Mouse (Mus musculus): Measurements from ENCODE around the gene Pomt2.
"Not testable (repeated sequence)": the region's sequence is repeated elsewhere in the genome, so short reads cannot be mapped to it uniquely, and the experiment has no call there.

Gene Pomt2

DNA sequence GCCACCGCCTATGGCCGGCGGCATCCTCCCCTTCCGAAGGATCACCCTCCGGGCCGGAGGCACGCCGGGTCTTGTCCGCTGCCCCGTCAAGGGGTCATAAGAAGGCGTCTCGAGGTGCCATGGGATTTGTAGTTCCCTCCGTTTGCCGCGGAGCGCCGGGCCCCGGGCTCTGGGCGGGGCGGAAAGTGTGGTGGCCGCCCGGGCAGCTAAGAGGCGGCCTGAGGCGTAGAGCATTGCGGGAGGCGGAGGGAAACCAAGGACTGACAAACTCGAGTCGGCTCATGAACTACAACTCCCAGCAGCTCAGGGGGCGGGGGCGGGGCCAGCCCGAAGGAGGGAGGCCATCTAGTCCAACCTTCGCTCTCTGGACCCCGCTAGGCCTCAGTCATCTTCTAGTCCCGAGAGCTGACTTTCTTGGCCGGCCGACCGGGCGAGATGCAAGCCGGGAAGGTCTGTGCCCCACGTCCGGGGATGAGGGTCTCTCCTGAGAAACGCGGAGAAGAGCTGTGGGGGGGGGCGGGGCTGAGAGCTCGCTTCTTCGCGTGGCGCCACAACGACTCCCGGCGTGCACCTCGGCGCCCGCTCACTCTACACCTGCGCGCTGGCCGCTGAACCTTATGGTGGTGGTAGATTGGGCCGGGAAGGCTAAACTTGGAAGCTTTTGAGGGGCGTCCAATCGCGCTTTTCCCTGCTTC, at the start of gene Pomt2:
Gene Pomt2 (minus strand): TSS at position 574 of the 695 bp plus-strand sequence.
- peak; percentile 92 for DNase-seq

DNA sequence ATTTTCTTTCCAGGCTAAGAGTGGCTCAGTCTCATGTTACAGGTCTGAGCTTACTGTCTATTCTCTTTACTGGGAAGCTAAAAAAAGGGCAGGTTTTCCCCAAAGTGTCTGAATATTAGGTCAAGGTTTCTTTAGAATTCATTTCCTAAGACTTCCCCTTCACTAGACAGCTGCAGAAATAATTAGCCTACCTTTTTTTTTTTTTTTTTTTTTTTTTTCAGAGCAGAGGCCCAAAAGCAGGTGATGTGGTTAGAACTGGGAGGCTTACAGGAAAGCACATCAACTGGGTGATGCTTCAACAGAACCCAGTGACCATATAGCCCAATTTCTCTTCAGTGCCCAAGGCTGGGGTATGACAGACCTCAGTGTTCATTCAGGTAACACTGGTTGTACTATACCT, 48.5 kb upstream of the Pomt2 start:
- no peak for DNase-seq

DNA sequence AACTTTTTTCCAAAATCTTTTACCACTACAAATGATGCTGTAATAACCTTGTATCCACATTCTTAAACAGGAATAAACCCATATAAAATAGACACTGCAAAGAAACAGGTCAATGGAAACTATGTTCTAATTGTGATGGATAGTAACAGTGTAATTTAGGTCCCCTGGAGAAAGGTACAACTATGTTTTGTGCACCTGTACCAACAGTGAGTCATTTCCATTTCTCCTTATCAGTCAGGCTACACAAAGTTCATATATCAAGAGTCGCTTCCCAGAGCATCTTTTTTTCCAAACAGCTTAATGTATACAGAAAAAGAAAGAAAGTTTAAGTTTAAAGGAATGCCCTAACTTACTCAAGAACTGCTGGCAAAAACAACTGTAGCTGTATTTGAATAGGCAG, 47.3 kb upstream of the Pomt2 start:
- no peak for DNase-seq

DNA sequence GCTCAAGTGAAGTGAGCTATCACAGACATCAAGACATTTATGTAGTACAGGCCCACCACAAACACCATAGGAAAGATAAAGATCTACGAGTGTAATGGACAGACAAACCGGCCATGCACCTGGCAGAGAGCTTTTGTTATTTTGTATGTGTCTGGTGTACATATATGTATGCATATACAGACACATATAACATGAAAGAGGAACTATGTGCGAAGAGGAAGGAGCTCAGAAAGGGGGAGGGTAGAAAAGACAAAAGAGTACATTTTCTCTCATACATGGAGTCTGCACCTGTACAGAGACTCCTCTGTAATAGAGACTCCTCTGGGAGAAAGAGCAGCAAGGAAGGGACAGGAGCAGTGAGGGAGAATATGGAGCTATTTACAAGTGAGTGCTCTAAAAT, 45.2 kb upstream of the Pomt2 start:
- no peak for DNase-seq

DNA sequence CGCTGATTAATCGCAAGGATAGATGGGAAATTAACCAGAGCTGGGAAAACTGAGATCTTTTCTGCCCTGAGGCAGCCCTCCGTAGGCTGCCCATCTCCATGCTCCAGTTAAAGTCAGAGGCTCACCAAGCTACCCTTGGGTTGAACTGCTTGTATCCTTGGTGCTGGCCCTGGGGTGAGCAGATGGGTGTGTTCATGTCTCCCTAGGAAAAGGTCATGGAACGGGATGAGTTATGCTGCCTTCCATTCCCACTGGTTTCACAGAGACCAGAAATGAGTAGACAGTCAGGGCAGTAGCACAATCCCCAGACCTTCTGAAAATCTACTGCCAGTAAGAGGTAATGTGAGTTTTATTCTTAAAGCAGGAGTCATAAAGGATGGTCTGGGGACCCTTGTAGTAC, 29.9 kb upstream of the Pomt2 start:
- DNase-seq: no peak

DNA sequence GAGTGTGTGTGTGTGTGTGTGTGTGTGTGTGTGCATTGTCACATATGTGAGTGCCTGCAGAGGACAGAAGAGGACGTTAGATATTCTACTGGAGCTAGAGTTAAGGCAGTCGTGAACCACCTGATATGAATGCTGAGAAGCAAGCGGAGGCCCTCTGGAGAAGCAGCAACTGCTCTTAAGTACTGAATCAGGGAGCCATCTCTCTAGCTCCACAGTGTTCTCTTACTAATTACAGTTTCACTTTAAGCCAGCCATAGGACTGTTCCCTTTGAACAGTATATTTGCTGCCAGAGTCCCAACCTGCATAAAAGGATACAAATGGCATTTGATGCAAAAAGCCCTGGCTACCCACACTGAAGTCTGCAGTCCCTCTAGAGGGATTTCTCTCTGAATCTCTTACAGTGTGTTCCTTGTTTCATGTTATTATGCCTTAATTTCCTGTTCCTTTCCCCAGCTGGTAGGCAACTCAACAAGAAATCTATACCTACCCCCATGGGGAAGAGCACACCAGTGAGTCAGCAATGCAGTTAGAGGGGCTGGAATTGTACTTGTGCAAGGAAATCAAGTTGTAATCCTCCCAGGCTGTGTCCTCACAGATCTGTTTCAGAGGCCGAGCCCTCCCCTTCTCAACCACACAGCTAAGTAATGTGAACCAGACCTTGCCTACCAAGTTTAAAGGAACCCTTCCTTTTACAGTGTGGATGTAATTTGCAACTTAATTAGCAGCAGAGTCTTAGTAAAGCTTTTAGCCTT, 27.6 kb upstream of the Pomt2 start:
- DNase-seq: no peak

DNA sequence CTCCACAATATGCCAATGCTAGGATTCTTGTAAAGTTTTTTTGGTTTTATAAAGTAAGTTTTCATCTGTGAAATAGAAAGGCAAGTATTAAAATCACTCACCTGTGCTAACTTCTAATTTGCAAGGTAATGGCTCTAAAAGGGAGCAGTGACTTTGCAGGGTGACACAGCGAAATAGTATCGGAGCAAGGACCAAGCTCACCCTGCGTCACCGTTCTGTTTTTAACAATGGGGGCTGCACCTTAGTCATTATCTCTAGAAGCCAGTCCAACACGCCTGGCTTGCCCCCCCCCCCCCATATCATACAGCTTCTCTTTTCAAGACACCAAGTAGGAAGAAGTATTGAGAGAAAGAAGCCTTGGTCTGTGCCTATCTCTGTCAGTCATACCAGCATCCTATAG, 13.0 kb upstream of the Pomt2 start:
- no peak for DNase-seq

DNA sequence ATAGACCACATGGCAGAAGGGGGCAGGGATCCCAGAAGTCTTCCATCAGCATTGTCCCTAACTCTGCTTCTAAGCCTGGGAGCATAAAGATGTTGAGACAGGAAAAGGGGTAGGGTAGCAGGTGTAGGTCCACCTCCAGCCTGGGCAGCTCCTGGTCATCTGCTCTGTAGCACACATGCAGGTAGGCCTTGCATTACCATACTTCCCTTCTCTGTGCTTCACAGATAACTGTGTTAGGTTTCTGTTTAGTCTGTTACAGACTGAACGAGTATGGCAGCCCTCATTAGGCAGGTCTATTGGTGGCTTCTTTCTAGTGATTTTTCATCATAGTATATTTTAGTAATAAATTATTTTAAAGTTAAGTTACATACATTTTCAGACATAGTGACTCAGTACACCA, 12.5 kb upstream of the Pomt2 start:
- DNase-seq: no peak

DNA sequence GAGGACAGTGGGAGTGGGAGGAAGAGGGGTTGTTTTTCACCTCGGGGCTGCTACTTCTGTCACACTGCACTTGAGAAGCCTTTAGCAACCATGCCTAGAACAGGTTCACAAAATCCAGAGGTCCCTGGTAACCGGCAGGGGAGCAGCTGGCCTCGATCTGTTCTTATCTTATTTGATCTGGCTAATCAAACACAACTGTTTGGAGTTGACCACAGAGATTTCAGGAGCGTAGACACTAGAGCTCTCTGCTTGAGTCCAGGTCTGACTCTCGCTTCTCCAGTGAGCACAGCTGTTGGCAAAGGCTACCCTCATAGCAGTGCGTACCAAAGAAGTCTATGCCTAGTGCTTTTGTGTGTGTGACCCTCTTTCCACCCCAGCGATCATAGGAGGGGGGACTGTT, 10.3 kb upstream of the Pomt2 start:
- no peak for DNase-seq

DNA sequence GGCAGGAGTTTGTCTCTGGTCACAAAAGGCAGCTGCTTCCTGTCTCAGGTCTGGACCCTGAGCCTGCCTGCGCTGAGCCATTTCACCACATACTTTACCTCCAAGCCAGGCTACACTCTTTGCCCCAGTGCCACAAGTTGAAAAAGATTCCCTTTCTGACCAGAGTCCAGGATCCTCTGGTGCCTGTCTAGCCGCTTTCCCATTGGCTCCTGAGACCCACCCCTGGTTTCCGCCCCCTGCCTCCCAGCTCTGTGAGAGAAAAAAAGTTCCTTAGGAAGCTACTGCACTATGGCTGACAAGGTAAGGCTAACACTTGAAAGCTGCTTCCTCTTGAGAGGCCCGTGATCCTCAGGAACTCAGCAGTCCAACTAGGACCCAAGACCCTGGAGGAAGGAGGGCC, 9.6 kb upstream of the Pomt2 start:
- DNase-seq: no peak

DNA sequence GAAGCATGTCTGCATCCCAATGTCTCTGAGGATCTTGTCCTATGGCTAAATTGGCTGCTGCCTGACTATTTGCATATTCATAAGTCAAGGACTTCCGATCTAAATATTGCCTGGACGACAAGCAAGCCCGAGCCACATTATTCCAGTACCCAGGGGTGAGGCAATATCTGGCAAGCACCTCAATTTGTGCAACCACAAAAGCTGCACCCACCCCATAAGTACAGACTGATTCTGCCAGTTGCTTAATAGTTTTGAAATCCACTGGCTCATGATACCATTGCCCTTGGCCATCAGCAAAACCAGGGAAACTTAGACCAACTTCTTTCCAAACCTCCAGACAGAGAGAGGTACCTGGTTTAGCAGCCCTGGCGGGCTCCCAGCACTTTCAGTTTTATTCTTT, 6.7 kb upstream of the Pomt2 start:
- not testable (repeated sequence) for DNase-seq

DNA sequence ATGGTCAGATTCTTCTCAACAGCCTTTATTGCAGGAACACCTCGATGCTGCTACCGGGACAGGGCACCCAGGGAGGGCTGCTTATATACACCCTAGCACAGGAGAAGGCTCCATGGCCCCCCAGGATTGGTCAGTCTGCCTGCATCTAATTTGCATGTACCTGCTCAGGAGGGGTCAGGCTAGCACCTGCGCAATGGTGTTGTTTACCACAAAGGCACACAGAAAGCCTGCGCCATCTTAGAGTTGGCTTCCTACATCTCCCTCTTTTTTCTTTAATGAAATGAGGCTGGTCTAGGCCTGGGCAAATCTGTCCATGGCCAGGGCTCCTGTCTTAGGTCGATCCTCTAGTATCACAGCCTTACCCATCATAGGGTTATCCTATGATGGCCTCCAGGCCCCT, 1.7 kb upstream of the Pomt2 start:
- peak; percentile 9 for DNase-seq

DNA sequence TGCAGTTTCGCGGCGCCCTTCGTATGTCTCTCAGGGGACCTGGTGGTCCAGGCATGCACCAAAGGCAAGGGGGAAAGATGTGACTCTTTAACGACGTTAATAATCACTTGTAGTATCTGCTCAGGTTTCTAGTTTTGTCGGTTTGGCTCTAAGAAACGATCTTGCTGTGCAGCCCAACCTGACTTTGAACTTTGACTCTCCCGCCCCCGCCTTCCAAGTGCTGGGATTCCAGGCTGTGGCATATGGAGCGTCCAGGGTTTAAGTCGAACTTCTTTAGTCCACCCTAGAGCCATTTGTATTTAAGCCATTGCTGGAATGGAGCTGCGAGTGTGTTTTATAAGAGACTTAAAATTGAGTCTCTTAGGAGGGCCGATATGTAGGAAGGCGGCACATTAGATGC, 368 bp upstream of the Pomt2 start:
- DNase-seq: no peak

DNA sequence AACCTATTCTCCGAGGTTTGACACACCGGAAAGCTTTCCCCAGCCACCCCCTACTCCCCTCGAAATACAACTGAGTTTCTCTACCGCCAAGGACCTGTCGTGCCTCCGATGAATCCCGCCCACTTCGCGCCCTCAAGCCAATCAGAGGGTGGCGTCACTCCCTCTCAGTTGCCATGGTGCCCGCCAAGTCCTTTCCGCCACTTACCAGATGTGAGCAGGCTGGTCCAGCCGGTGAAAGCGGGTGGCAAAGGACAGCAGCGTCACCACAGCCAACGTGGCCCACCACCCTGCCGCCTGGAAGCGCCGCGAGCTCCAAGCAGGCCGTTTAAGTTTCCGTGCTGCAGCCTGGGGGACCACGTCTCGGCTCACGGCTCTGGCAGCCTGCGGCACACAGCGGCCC, 802 bp downstream of the Pomt2 start, which contains the start of gene Gstz1:
Gene Gstz1 (plus strand): TSS at position 200 of the 400 bp plus-strand sequence.
- DNase-seq: peak; percentile 72

DNA sequence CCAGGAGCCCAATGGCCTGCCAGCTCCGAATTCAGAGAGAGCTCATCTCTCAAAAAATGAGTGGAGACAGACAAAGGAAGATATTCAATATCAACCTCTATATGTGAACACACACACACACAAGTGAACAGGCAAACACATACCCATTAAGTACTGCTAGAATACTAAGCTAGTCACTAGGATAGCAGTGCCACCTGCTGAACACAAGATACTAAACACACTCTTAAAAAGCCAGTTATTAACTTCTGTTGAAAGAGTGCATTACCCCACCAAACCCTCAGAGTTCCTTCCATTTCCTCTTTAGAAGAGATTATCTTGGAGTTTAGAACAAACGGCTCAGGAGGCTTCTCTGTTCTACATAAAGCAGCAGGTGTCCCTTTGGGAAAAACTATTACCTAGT, 5.6 kb downstream of the Pomt2 start:
- DNase-seq: no peak

DNA sequence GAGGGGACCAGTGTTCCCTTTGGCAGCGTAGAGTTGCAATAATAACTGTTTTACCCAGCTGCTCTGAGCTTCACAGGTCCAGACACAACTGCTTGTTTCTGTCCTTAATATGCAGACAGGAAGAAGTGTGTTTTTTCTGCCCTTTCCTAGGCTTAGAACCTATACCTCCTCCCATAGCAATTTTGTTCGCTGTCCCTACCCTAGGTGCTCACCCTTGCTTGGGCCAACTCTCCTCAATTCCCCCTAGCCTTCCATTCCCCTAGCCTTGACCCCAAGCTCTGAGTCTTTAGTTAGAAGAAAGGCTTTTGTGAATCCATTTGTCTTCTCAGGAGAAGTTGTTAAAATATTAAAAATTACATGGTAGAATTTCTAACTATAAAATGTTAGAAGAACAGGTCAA, 9.0 kb downstream of the Pomt2 start:
- DNase-seq: no peak

DNA sequence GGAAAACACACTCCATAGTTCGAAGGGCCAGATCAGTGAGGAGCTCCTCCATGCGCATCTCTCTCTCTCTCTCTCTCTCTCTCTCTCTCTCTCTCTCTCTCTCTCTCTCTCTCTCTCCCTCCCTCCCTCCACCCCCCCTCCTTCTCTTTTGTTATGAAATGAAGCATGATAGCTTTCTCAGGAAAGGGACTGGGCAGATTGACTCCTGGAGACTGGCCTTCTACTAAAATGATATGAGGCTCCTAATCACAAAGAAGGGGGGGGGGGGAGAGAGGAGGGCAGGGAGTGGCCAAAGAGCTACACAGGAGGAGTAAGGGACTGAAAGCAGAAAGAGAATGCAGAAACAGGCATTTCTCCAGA, 9.4 kb downstream of the Pomt2 start:
- DNase-seq: no peak

DNA sequence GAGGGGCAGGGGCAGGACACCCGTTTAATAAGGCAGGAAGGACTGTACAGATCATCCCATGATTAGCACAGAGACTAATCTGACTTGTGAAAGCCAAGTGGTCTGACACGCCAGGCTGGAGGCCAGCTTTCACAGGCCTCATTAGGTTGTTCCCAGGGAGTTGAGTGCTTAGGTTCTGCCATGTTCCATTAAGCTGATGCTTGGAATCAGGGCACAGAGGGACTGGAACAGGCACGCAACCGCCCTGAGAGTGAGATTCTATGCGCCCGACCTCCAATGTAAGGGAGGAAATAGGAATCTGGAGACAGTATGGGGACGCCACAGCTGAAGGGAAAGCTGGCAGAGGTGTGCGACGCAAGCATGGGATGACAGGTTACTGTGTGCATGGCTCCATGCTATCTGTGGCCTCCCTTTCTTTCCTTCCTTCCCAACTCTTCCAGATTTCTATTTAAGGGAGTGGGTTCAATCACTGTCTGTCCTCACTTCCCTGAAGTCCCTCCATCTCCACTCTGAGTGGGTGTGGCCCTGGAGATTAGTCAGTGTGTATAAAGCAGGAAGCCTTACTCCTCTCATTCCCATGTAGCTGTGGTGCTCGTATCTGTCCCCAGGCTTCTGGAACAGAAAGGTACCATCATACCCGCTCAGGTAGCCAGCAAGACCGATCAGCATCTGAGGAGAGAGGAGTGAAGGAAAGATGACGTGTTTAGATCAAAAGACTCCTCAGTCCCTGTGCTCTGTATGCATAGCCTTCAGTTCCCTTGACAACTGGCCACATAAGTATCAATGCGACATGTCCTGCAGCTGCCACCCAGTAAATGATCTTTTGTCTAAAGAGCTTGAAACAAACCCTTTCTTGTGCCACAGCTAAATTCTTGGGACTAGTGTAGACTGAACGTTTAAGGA, 10.1 kb downstream of the Pomt2 start:
- no peak for DNase-seq

DNA sequence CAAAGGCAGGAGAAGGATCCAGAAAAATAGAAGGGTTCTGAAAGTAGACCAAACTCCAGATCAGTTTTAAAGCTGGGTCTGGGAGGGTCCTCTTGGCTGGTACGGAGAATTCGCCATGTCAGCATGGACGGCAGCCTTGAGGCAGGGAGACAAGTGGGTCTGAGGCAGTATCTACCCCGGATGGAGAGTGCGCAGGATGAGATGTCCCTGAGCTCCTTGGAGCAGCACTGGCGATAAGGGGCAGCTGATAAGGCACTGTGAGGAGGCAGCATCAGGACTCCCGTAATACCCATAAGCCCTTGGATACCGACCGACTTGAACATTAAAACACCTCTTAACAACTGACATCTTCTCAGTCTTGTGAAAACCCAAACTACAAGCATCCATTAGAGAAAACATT, 15.0 kb downstream of the Pomt2 start:
- no peak for DNase-seq

DNA sequence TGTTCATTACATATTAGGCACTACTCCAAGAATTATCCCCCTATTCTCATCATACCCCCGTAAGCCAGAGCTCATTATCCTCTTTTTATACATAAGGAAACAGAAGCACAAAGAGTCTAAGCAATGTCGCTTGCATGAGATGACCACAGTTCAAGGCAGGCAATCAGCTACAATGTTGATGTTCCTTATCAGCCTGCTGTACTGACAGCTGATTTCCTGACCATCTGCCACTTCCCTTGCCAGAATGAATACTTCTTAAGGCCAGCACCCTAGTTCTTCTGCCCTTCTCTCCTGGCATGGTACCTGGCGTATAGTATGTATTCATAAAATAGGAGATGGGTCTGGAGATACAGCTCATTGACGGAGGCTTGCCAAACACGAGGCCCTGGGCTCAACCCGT, 15.6 kb downstream of the Pomt2 start:
- DNase-seq: no peak

DNA sequence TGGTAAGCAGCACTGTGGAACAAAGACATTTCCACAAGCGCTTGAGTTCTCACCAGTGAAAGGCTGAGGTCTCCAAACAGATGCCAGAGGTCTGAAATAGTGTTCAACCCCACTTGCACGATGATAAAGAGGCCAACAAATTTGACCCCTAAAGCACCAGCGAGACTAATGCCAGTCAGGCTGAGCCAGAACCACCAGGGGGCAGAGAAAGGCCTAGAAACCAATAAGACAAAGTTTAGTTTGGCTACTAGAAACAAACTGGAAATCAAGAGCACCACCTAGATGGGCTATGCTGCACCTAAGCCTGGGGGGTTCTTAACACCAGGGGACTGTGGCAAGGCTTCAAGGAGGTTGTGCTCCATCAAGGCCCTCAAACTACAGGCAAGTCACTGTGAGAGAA, 16.1 kb downstream of the Pomt2 start:
- DNase-seq: no peak

DNA sequence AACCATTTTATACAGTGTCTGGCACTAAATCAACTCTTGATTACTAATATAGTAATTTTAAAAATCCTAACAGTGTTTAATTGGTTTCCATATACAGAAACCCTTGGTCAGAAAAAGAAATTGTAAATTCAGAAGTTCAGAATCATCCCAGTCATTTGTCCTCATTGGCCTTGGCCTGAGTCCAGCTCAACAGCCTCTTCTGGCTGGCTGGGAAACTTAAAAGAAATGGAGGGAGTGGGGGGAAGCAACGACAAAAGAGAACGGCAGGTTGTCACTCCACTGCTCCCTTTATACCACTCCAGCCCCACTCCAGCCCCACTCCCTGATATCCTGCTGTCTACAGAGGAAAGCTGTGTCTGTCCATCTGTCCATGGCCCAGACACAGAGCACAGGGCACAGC, 16.6 kb downstream of the Pomt2 start:
- no peak for DNase-seq

DNA sequence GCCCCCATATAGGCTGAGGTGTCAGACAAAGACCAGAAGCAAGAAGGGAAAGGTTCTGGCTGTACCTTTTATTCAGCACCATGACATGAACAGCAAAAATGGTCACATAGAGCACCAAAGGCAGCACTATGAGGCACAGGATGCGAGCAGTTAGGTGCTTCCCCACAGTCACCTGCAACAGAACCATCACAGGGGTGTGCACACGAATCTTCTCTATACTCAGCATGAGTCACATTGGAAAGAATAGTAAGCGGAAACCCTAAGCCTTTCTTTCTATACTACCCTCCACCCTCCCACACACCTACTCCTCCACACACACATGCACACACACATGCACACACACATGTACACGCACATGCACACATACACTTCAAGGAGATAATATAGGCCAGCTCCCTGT, 17.5 kb downstream of the Pomt2 start:
- DNase-seq: no peak

DNA sequence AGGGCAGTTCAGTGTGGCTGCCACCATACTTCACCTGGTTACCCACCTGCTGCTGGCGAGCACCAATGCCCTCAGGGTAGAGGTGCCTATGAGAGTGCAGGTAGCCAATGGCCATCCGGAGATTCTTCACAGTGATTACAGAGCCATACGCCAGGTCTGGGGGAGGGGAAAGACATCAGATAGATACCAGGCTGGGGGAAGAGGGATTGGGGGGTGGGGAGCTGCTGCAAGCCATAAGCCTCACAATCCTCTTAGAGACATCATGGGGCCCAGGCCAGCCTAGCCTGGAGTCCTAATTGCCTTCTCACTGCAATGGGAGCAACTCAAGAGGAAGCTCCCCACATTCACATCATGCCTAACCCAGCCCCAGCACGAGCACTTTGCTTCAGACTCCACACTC, 20.5 kb downstream of the Pomt2 start:
- no peak for DNase-seq

Measured in cerebellum, adult 8-10 months (tissue).